Mouse (Mus musculus): ENCODE results near the gene Spp2.

Gene Spp2

DNA sequence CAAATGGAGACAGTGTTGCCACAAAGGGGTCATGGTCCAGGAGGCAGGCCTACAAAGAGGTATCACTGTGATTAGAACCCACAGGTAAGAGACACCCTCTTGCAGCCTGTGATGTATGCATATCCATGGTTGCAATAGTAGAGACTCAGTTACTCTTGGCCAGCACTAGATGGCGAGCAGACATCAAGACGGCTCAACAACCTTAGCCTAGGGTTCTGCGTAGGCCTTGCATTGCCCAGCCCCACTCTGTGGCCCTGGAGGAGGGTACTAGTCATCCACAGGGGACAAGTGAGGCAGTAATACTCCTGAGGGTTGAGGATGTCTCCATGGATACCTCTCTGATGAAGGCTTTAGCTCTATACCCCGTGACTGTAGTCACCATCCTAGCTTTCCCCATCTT is 59.0 kb downstream of the Spp2 start:
- in situ Hi-C loops (cut with MboI, MseI) = loop anchor here (5.0 kb wide), 2 partner anchors 97 to 242 kb away; no protein-coding TSS in a partner anchor

DNA sequence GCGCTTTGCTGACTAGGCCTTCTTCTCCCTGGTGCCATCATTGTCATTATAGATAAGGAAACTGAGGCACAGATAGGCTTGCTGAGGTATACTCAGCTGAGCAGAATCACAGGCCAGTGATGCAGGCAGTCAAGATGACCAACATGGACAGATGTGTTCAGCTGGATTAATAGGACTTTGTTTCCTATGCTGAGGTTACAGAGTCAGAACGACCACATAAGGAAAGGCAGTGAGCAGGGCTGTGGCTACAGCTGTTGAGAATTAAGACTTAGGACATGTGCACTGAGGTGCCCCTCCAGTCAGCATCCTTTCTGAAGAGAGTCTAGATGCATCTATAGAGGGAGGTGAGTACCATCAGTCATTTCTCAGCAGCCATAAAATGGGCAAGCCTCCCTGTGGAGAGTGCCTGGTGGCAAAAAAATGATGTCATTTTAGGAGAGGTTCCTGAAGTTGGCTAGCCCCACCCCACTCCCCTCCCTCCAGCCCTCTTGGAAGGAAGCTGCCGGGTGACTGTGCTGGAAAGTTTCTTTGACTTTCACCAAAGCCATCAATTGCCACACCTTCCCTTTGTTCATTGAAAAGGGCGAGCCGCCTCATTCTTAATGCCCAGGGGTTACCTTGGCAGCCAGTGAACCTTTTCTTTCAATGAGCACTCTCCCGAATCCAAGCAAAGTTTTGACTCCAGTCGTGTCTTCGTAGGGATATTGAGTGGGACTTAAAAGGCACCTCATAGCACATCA is 59.7 kb downstream of the Spp2 start:
- in situ Hi-C loops (cut with MboI, MseI) = loop anchor here (5.0 kb wide), 2 partner anchors 96 to 241 kb away; no protein-coding TSS in a partner anchor

DNA sequence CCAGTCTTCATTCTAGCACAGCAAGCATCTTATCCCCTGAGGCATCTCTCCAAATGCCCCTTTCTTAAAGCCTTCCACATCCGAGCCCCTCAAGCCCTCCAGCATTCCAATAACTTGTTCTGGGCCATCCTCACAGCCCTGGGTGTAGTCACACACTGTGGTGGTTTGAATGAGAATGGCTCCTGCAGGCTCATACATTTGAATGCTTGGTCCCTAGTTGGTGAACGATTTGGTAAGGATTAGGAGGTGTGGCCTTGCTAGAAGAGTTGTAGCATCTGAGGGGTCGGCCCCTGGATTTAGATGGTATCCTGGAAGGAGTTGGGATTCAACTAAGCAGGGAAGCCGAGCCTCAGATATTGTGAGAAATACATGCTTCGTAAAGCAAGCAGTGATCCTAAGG is 61.1 kb downstream of the Spp2 start:
- in situ Hi-C loops (cut with MboI, MseI) = loop anchor here (5.0 kb wide), 2 partner anchors 94 to 239 kb away; no protein-coding TSS in a partner anchor

GRCm38 (mm10) chr1:88468335-88468734 is 61.6 kb downstream of the Spp2 start:
- in situ Hi-C loops (cut with MboI, MseI) = loop anchor here (5.0 kb wide), 2 partner anchors 94 to 239 kb away; no protein-coding TSS in a partner anchor

DNA sequence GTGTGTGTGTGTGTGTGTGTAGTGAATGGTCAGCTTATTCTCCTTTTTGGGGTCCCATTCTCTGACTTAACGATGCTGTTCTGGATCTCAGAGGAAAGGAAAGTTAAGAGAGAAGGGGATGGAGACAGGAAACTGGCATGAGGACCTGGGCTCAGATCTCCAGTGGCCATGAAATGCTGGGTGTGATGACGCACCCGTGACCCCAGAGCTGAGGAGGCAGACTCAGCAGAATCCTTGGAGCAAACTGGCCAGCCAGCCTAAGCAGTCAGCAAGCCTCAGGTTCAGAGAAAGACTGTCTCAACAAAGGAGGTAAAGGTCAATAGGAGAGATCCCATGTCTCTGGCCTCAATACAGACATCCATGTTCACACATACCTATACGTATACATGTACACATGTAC is 63.0 kb downstream of the Spp2 start:
- in situ Hi-C loops (cut with MboI, MseI) = loop anchor here (5.0 kb wide), 2 partner anchors 93 to 238 kb away; no protein-coding TSS in a partner anchor

- in situ Hi-C loops (cut with MboI, MseI) = no loop called here
These were observed 65.5 kb downstream of the Spp2 start for GRCm38 (mm10) chr1:88472258-88472657.

DNA sequence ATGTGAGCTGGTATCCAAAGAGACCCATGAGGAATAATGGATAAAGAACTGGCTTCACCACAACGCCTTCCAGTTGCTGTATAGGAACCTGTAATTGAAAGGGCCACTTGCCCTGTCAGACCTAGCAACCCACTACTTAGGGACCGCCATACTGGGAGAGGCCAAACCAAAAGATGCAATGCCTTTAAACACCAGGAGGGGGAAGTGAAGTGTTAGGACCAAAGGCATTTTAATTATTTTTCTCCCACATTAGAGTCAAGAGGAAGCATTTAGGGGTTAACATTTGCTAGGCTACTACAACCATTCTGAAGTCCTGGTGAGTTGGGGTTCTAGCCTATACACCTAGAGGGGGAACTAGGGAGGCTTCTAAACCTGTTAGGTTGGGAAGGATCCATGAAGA is 67.1 kb downstream of the Spp2 start:
- in situ Hi-C loops (cut with MboI, MseI) = no loop called here

DNA sequence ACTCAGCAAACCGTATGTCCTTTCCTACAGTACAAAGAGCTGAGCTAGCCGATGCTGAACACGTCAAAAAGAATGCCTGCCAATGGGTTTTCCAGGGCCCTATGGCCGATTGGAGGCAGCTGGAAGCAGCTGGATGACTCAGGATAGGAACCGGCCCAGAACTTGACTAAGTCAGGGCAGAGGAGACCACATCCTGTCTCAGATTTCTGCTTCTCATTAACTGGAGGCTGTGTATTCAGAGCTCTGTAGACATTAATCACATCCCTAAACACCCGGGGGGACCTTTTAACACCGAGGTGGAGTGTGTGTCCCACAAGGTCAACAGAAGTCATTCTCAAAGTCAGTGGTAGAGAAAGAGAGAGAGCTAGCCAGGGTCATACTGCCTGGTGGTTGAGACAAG is 67.8 kb downstream of the Spp2 start:
- in situ Hi-C loops (cut with MboI, MseI) = no loop called here

DNA sequence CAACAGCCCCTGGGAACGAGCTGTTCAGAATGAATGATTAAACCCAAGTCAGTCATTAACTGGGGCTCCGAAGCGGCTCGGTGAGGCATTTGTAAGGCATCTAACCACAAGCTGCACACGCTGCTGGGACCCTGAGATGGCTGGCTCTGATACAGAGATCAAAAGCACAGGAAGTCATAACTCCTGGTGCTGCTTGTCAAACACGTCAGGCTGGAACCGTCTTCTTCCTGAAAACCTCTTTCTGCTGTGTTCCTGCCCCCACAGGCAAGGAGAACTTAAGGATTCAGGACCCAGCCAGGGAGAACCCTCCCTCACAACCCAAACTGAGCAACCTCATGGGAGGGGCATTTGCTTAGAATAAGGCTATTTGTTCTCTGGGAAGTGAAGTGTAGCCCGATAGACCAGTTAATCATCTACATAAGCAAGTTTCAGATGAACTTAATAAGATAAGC is 68.8 kb downstream of the Spp2 start:
- in situ Hi-C loops (cut with MboI, MseI) = no loop called here

Measured in regulatory T cell (primary cell).